Mouse (Mus musculus) layer of hippocampus, postnatal 25 days (tissue): ENCODE measurements around the gene Adarb2. TPM values are rescaled to one million over a fixed set of nuclear protein-coding genes. Genes with fewer than 3 reads are reported as not detected.
"Not testable (repeated sequence)": the region's sequence is repeated elsewhere in the genome, so short reads cannot be mapped to it uniquely, and the experiment has no call there.

Experiments used
- DNase-seq, 2 experiments: peaks; one replicate each; pipeline ENCODE4 v3.0.0; 2022; ENCODE audit warnings: mixed read lengths in 2 of 2, low spot score in 1 of 2; ENCODE audit errors: extremely low spot score in 1 of 2
- total RNA-seq, 2 experiments: library from RNA; stranded (reverse); gene quantifications; 2 replicates each; pipeline ENCODE4 v1.2.3; 2021

Gene Adarb2
- total RNA-seq, 2 experiments from 2014 or later: 29.3 to 36.3 TPM

GRCm38 (mm10) chr13:8567111-8568026 is 364.7 kb downstream of the Adarb2 start:
- no peak for DNase-seq

- DNase-seq: no peak
Measured at GRCm38 (mm10) chr13:8570269-8570668, 367.6 kb downstream of the Adarb2 start.

- no peak for DNase-seq
Measured at GRCm38 (mm10) chr13:8573908-8574307, 371.2 kb downstream of the Adarb2 start.

DNA sequence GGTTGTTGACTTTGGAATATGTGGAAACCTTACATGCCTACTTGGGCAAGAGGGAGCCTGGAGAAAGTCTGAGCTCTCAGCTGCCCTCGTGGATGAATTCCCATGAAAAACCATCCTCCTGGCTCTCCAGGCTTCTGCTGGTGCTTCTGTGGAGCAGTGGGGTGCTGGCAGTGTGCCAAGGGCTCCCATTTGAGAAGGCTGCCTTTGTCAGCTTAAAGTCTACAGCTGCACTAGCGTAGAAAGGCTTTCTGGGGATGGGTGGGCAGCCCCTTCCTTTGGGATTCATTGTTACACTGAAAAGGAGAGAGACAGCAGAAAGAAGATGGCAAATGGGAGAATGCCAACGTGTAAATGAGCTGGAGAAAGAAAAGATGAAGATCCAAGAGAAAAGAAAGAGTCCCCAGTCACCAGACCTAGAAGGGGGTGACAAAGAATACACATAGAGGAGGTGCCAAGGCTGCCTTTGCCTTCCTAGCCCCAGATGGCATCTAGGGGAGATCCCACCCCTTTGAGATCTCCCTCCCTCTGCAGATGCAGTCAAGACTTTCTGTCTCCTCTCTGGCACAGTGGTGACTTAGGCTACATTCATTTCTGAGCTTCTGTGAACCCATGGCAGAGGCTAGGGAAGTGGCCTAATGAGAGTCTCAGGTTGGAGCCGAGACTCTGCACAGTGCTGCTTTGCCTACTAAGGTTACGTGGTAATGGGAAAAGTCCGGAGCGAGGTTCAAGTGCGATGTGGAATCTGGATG is 381.8 kb downstream of the Adarb2 start:
- no peak for DNase-seq

DNA sequence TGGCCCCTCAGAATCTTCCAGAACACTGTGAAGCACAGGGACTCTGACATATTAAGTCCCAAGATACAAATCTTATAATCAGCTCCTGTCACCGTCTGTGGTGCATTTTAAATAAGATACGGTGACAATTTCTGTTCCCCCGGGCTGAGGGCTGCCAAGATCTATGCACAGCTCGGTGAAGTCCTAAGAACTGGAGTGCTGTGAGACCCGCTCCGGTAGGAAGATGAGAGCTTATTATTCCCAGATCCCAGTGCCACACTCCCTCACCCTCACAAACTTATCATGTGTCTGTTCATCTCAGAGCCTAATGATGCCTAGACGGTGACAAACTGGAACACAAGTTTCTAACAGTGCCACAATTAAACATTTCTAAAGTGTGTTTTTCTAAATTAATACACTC is 384.8 kb downstream of the Adarb2 start:
- DNase-seq: no peak

GRCm38 (mm10) chr13:8590460-8590859 is 387.8 kb downstream of the Adarb2 start:
- no peak for DNase-seq

- no peak for DNase-seq
Measured at GRCm38 (mm10) chr13:8596977-8597646, 394.4 kb downstream of the Adarb2 start.

- no peak for DNase-seq
Measured at GRCm38 (mm10) chr13:8597647-8598017, 395.0 kb downstream of the Adarb2 start.

DNA sequence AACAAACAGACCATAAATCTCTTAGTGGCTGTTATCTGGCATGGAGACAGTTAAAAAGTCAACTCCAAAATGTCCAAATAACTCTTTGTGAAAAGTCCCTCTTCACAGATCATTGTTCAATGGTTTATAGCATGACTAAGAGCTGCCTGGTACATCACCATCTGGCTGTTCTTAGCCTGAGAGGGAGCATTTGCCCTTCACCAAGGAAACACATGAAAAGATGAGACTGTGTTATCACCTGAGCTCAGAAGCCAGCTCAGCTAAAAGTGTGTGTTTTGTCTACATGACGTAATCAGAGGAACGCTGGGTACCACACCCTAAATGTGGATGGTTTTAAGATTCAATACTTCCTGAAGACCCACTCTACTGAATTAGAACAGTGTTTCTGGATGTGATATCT is 403.0 kb downstream of the Adarb2 start:
- DNase-seq: no peak

DNA sequence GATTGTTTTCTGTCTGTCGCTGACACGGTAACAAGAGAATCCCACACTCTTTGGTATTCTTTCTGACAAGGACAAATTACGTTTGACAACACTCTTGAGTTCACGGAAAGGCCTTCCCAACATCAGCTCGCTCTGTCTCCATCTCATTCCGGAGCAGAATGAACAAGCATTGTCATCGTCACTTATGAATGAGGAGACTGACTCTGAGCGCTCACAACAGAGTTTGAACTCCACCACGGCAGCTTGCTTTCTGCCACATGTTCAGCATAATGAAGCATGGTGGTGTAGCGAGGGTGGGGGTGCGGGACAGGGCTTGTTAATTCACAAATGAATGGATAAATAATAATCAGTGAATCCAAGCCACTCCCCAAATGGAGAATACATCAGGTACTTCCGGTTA is 405.4 kb downstream of the Adarb2 start:
- no peak for DNase-seq

- DNase-seq: not testable (repeated sequence)
Measured at GRCm38 (mm10) chr13:8608918-8609317, 406.3 kb downstream of the Adarb2 start.

DNA sequence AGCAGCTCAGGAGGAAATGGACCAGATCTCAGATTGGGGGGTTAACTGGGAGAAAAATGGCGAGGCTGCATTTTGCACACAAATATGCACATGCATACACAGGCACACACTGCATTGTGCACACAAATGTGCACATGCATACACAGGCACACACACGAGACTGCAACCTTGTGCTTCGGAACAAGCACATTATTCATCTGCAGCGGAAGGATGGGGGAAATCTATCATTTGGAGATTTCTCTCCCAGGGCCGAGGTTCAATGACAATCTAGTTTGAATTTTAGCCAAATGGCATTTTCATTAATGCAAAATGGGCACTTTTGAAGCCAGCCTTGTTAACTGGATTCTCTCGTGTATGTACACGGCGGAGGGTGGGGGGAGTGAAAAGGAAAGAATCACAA is 408.3 kb downstream of the Adarb2 start:
- no peak for DNase-seq

- DNase-seq: no peak
Measured at GRCm38 (mm10) chr13:8612618-8613391, 410.1 kb downstream of the Adarb2 start.

DNA sequence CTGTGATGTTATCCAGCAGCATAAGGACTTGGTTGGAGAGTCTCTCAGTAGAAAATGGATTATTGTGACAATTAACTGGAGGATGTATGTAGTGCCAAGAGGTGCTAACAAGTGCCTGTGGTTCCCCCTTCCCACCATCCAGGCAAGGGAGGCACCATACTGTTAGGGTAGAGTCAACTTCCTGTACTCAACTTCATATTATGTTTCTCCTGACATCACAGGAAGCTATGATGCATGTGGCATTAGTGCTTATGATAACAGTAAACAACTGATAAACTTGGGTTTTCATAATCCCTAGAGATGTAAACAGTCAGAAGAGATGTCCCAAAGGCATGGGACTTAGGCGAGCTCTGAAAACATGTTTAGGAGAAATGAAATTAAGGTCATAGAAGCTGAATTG is 414.0 kb downstream of the Adarb2 start:
- no peak for DNase-seq

- DNase-seq: no peak
Measured at GRCm38 (mm10) chr13:8622263-8622662, 419.6 kb downstream of the Adarb2 start.

DNA sequence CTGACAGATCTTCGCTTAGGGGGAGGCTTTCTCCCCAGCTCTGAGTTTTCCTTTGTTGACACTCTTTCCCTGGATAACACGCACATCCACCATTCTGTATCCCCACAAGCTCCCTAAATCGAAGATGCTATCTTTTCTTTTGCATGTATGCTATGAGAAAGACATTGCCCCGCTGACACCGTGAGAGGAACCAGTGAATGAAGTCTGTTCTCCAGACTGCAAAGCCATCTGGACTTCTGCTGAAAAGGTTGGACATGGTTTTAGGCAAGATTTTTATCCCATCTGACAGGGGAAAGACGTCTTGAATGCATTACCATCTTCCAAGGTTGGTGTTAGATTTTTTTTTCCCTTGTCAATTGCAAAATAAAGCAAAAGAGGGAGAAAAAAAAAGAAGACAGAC is 426.9 kb downstream of the Adarb2 start:
- DNase-seq: no peak

DNA sequence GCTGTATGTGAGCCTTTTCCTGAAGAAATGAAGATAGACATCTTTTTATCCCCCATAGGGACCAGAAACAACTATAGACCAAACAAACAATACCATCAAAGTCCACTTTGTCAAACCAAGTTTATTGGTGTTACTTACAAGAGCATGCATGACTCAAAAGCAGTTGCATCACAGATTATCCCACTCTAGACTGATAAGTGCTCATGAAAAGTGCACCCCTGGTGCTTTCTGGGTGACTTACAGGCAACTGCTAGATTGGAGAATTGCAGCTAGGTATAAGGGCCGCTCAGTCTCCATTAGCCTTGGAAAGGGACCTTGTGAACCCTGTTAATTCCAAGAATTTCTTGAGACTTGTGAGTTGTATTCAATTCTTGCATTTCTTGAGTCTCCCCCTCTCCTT is 429.0 kb downstream of the Adarb2 start:
- DNase-seq: no peak

GRCm38 (mm10) chr13:8632072-8632471 is 429.4 kb downstream of the Adarb2 start:
- DNase-seq: no peak

- DNase-seq: no peak
Measured at GRCm38 (mm10) chr13:8633385-8634337, 431.0 kb downstream of the Adarb2 start.
